Mouse (Mus musculus): ENCODE data around the gene Vmn2r88. TPM values are rescaled to one million over a fixed set of nuclear protein-coding genes. Genes with fewer than 3 reads are reported as not detected.
"Not testable (repeated sequence)": the region's sequence is repeated elsewhere in the genome, so short reads cannot be mapped to it uniquely, and the experiment has no call there.

Gene Vmn2r88
- not detected in 2 replicates for polyA plus RNA-seq (2016; fragmentation: Nextera tagmentation; extraction: Ambion mirVana)

- no peaks in the 10 kb centered on the region for H3K9me3 ChIP-seq
- no peak for ATAC-seq (ENCODE audit: insufficient number of reproducible peaks, insufficient read depth, low FRiP score, low TSS enrichment, low read depth)
- no peak within 1 kb of the TSS for H3K27ac ChIP-seq
- no peaks in the 10 kb centered on the region for H3K27me3 ChIP-seq
- no peaks in the 10 kb centered on the region for H3K4me1 ChIP-seq (replicated peaks)
- H3K9ac ChIP-seq (replicated peaks) = no peak within 1 kb of the TSS
- no peak within 1 kb of the TSS for H3K4me3 ChIP-seq (replicated peaks)
- WGBS = 89% methylated on average over 1 of the region's 1 CpGs
- no peak within 1 kb of the TSS for H3K4me2 ChIP-seq
- H3K36me3 ChIP-seq = no peaks in the 10 kb centered on the region
Observed at GRCm38 (mm10) chr14:51410520-51410919, at the start of gene Vmn2r88. Gene Vmn2r88 (plus strand): TSS chr14:51410820.

- 90% methylated on average over 1 of the region's 1 CpGs for WGBS
Observed at GRCm38 (mm10) chr14:51361456-51361855, 49.2 kb upstream of the Vmn2r88 start, which contains the start of gene Gm7247. Gene Gm7247 (plus strand): TSS chr14:51361756.

GRCm38 (mm10) chr14:51382805-51383204 is 27.8 kb upstream of the Vmn2r88 start:
- peaks cover 25% of the 10 kb centered on the region for H3K9me3 ChIP-seq
- no peaks in the 10 kb centered on the region for H3K4me1 ChIP-seq (replicated peaks)
- WGBS = 93% methylated on average over 20 of the region's 20 CpGs
- no peak overlapping the region for H3K27ac ChIP-seq
- no peaks in the 10 kb centered on the region for H3K36me3 ChIP-seq
- H3K4me3 ChIP-seq (replicated peaks) = no peak overlapping the region
- H3K4me2 ChIP-seq = no peak overlapping the region
- no peak overlapping the region for H3K9ac ChIP-seq (replicated peaks)
- H3K27me3 ChIP-seq = no peaks in the 10 kb centered on the region
- ATAC-seq (ENCODE audit: insufficient number of reproducible peaks, insufficient read depth, low FRiP score, low TSS enrichment, low read depth) = 0 out of 2 replicates have a peak, but pooled peaks have one; percentile 26

More at GRCm38 (mm10) chr14:51361456-51361855, 49.2 kb upstream of the Vmn2r88 start, which contains the start of gene Gm7247:
- no peaks in the 10 kb centered on the region for H3K9me3 ChIP-seq
- H3K27ac ChIP-seq = no peak within 1 kb of the TSS
- no peaks in the 10 kb centered on the region for H3K4me1 ChIP-seq (replicated peaks)
- no peak for ATAC-seq (ENCODE audit: insufficient number of reproducible peaks, insufficient read depth, low FRiP score, low TSS enrichment, low read depth)
- peaks cover 19% of the 10 kb centered on the region for H3K27me3 ChIP-seq
- H3K9ac ChIP-seq (replicated peaks) = no peak within 1 kb of the TSS
- H3K36me3 ChIP-seq = no peaks in the 10 kb centered on the region
- no peak within 1 kb of the TSS for H3K4me2 ChIP-seq
- no peak within 1 kb of the TSS for H3K4me3 ChIP-seq (replicated peaks)

GRCm38 (mm10) chr14:51384351-51384750 is 26.3 kb upstream of the Vmn2r88 start:
- WGBS = 96% methylated on average over 10 of the region's 10 CpGs
- Histone ChIP-seq H3K4me2 (no peak overlapping the region), H3K9ac (replicated peaks) (no peak overlapping the region), H3K9me3 (peaks cover 27% of the 10 kb centered on the region), H3K4me1 (replicated peaks) (no peaks in the 10 kb centered on the region), H3K27me3 (no peaks in the 10 kb centered on the region), H3K27ac (no peak overlapping the region), H3K4me3 (replicated peaks) (no peak overlapping the region), H3K36me3 (no peaks in the 10 kb centered on the region)
- peak; percentile 23; the same call in 1 of the 2 replicates for ATAC-seq (ENCODE audit: insufficient number of reproducible peaks, insufficient read depth, low FRiP score, low TSS enrichment, low read depth)

GRCm38 (mm10) chr14:51385741-51386140 is 24.9 kb upstream of the Vmn2r88 start:
- Histone ChIP-seq H3K9me3 (peaks cover 27% of the 10 kb centered on the region), H3K4me1 (replicated peaks) (no peaks in the 10 kb centered on the region), H3K9ac (replicated peaks) (no peak overlapping the region), H3K27me3 (no peaks in the 10 kb centered on the region), H3K4me2 (no peak overlapping the region), H3K27ac (no peak overlapping the region), H3K36me3 (no peaks in the 10 kb centered on the region), H3K4me3 (replicated peaks) (no peak overlapping the region)
- ATAC-seq (ENCODE audit: insufficient number of reproducible peaks, insufficient read depth, low FRiP score, low TSS enrichment, low read depth) = no peak
- 86% methylated on average over 4 of the region's 4 CpGs for WGBS

GRCm38 (mm10) chr14:51387768-51388167 is 22.9 kb upstream of the Vmn2r88 start:
- peak; percentile 16; the same call in 1 of the 2 replicates for ATAC-seq (ENCODE audit: insufficient number of reproducible peaks, insufficient read depth, low FRiP score, low TSS enrichment, low read depth)
- no peak overlapping the region for H3K9ac ChIP-seq (replicated peaks)
- no peak overlapping the region for H3K4me3 ChIP-seq (replicated peaks)
- H3K36me3 ChIP-seq = no peaks in the 10 kb centered on the region
- peaks cover 22% of the 10 kb centered on the region for H3K9me3 ChIP-seq
- no peak overlapping the region for H3K4me2 ChIP-seq
- H3K27me3 ChIP-seq = no peaks in the 10 kb centered on the region
- 95% methylated on average over 8 of the region's 8 CpGs for WGBS
- no peaks in the 10 kb centered on the region for H3K4me1 ChIP-seq (replicated peaks)
- H3K27ac ChIP-seq = no peak overlapping the region

GRCm38 (mm10) chr14:51388222-51388621 is 22.4 kb upstream of the Vmn2r88 start:
- WGBS = 95% methylated on average over 9 of the region's 9 CpGs

GRCm38 (mm10) chr14:51423885-51424284 is 13.3 kb downstream of the Vmn2r88 start:
- Histone ChIP-seq H3K4me3 (replicated peaks) (no peak overlapping the region), H3K4me1 (replicated peaks) (no peaks in the 10 kb centered on the region), H3K36me3 (no peaks in the 10 kb centered on the region), H3K27ac (no peak overlapping the region), H3K4me2 (no peak overlapping the region), H3K27me3 (no peaks in the 10 kb centered on the region), H3K9me3 (no peaks in the 10 kb centered on the region), H3K9ac (replicated peaks) (no peak overlapping the region)
- ATAC-seq (ENCODE audit: insufficient number of reproducible peaks, insufficient read depth, low FRiP score, low TSS enrichment, low read depth) = no peak
- whole genome bisulfite sequencing = 58% methylated on average over 2 of the region's 2 CpGs

More at GRCm38 (mm10) chr14:51388222-51388621, 22.4 kb upstream of the Vmn2r88 start:
- Histone ChIP-seq H3K4me1 (replicated peaks) (no peaks in the 10 kb centered on the region), H3K36me3 (no peaks in the 10 kb centered on the region), H3K9ac (replicated peaks) (no peak overlapping the region), H3K4me3 (replicated peaks) (no peak overlapping the region), H3K27me3 (no peaks in the 10 kb centered on the region), H3K9me3 (peaks cover 18% of the 10 kb centered on the region), H3K4me2 (no peak overlapping the region), H3K27ac (no peak overlapping the region)
- no peak for ATAC-seq (ENCODE audit: insufficient number of reproducible peaks, insufficient read depth, low FRiP score, low TSS enrichment, low read depth)

GRCm38 (mm10) chr14:51430138-51430537 is 19.5 kb downstream of the Vmn2r88 start:
- H3K4me3 ChIP-seq (replicated peaks); H3K27ac ChIP-seq; H3K9ac ChIP-seq (replicated peaks); H3K27me3 ChIP-seq; H3K36me3 ChIP-seq; ATAC-seq (ENCODE audit: insufficient number of reproducible peaks, insufficient read depth, low FRiP score, low TSS enrichment, low read depth); H3K4me2 ChIP-seq; H3K9me3 ChIP-seq; H3K4me1 ChIP-seq (replicated peaks): not testable (repeated sequence)

GRCm38 (mm10) chr14:51434546-51434945 is 23.9 kb downstream of the Vmn2r88 start:
- H3K36me3 ChIP-seq = no peaks in the 10 kb centered on the region
- no peaks in the 10 kb centered on the region for H3K4me1 ChIP-seq (replicated peaks)
- no peak; the same call in 1 of the 2 replicates for ATAC-seq (ENCODE audit: insufficient number of reproducible peaks, insufficient read depth, low FRiP score, low TSS enrichment, low read depth)

GRCm38 (mm10) chr14:51435020-51435419 is 24.4 kb downstream of the Vmn2r88 start:
- no peaks in the 10 kb centered on the region for H3K4me1 ChIP-seq (replicated peaks)
- peaks cover 25% of the 10 kb centered on the region; the same call in 1 of the 2 replicates for H3K9me3 ChIP-seq
- ATAC-seq (ENCODE audit: insufficient number of reproducible peaks, insufficient read depth, low FRiP score, low TSS enrichment, low read depth) = no peak
- no peak overlapping the region for H3K4me2 ChIP-seq
- H3K9ac ChIP-seq (replicated peaks) = no peak overlapping the region
- H3K4me3 ChIP-seq (replicated peaks) = no peak overlapping the region
- H3K27ac ChIP-seq = no peak overlapping the region
- WGBS = 96% methylated on average over 26 of the region's 26 CpGs
- no peaks in the 10 kb centered on the region for H3K27me3 ChIP-seq
- no peaks in the 10 kb centered on the region for H3K36me3 ChIP-seq

More at GRCm38 (mm10) chr14:51434546-51434945, 23.9 kb downstream of the Vmn2r88 start:
- no peak overlapping the region for H3K27ac ChIP-seq
- no peak overlapping the region for H3K4me3 ChIP-seq (replicated peaks)
- no peak overlapping the region for H3K4me2 ChIP-seq
- H3K27me3 ChIP-seq = no peaks in the 10 kb centered on the region
- WGBS = 95% methylated on average over 16 of the region's 16 CpGs
- H3K9ac ChIP-seq (replicated peaks) = no peak overlapping the region
- peaks cover 25% of the 10 kb centered on the region; the same call in 1 of the 2 replicates for H3K9me3 ChIP-seq

GRCm38 (mm10) chr14:51438955-51439354 is 28.3 kb downstream of the Vmn2r88 start:
- WGBS = 77% methylated on average over 4 of the region's 4 CpGs
- no peak for ATAC-seq (ENCODE audit: insufficient number of reproducible peaks, insufficient read depth, low FRiP score, low TSS enrichment, low read depth)
- Histone ChIP-seq H3K4me2 (no peak overlapping the region), H3K9ac (replicated peaks) (no peak overlapping the region), H3K27ac (no peak overlapping the region), H3K27me3 (no peaks in the 10 kb centered on the region), H3K4me1 (replicated peaks) (no peaks in the 10 kb centered on the region), H3K9me3 (peaks cover 25% of the 10 kb centered on the region; the same call in 1 of the 2 replicates), H3K4me3 (replicated peaks) (no peak overlapping the region), H3K36me3 (no peaks in the 10 kb centered on the region)
